Mouse (Mus musculus) megakaryocyte, embryonic 14.5 days (primary cell): ENCODE results near the gene 1500009L16Rik.

Experiments
- FLI1 ChIP-seq: IDR thresholded peaks from 2 replicates; pipeline ENCODE4 v1.6.1; 2012; ENCODE audit warnings: low read length, inconsistent platforms, mixed read lengths
- GATA1 ChIP-seq: IDR thresholded peaks from 3 replicates; pipeline ENCODE4 v1.6.1; 2012; ENCODE audit warnings: mixed read lengths, low read length, inconsistent platforms, borderline replicate concordance

DNA sequence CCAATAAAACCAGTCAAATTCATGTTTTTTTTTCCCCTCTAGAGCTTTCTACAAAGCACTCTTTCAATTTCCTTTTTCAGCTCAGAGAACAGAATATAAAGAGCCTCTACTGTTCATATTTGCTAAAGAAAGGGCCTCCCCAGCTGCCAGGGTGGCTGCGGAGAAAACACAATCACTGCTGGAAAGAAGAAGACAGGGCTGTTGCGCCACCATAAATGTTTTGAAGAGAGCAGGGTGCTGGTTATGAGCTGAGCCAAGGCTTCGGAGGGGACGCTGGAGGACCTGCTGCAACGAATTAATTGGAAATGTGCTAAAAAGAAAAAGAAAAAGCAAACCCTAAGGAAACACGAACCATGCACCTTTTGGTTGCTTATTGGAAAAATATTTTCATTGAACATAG lies 81.4 kb downstream of the 1500009L16Rik start:
- TF ChIP-seq GATA1 (no peak), FLI1 (no peak)
